Mouse (Mus musculus): ENCODE data around the gene Polr2e.

Gene Polr2e

DNA sequence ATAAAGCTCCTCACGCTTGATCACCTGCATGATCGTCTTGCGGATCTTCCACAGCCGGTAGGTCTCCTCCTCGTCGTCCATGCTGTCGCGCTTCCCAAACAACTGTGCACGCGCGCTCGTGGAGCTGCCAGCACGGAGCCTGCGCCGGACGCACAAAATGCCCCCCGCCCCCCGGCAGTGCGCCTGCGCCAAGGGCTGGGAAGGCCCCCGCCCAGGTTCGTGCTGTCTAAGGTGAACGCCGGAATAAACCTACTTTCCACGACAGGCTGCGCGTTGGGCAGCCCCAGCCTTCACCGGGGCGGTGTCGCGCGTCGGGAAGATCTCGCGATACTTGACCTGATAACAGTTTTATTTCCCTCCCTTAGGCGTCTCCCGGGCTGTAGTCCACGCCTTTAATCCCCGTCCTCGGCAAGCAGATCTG, at the start of gene Polr2e:
Polr2e (minus strand) TSS at position 237 of the 421 bp plus-strand sequence.
- H3K27me3 ChIP-seq (ENCODE audit: control insufficient read depth, insufficient read depth, low read length, poor library complexity, severe bottlenecking) = no peaks in the 10 kb centered on the region
- peak; percentile 98 for DNase-seq (ENCODE audit: low read depth, low spot score)
- peaks cover 6% of the 10 kb centered on the region; the same call in 1 of the 2 replicates for H3K36me3 ChIP-seq (ENCODE audit: control insufficient read depth, insufficient read depth, low read length, poor library complexity, severe bottlenecking)

DNA sequence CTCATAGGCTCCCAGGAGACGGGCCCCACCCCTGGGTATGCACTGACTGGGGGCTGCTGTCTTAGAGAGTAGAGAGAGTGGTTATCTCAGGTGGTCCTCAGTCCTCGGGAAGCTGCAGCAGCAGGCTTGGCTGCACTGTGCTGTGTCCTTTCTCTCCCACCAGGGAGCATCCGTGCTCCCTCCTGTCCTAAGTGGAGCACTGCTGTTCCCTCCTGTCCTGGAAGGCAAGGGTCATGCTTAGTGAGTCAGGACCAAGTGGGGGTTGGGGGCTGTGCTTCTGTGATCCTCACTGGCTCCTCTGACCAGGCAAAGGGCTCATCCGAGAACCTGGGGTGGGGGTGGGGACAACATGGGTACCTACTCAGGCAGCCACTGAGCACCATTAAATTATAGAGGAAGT, 49.6 kb upstream of the Polr2e start:
- Histone ChIP-seq H3K27me3 (ENCODE audit: control insufficient read depth, insufficient read depth, low read length, poor library complexity, severe bottlenecking) (no peaks in the 10 kb centered on the region), H3K36me3 (ENCODE audit: control insufficient read depth, insufficient read depth, low read length, poor library complexity, severe bottlenecking) (peaks cover 4% of the 10 kb centered on the region; the same call in 1 of the 2 replicates)
- no peak for DNase-seq (ENCODE audit: low read depth, low spot score)

DNA sequence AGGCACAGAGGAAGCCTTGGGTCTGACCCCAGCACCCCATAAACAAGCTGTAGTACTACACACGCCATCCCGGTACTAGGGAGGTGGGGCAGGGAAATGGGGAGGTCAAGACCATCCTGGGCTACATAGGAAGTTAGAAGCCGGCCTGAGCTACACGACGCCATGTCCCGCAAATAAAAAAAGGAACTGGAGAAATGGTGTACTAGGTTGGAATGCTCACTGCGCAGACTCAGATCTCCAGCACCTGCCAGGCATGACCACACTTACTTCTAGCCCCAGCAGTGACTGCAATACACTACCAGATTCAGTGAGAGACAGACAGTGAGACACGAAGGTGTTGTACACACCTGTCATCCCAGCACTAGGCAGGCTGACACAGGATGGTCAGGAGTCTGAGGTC, 47.9 kb upstream of the Polr2e start:
- DNase-seq (ENCODE audit: low read depth, low spot score) = peak; percentile 43
- Histone ChIP-seq H3K36me3 (ENCODE audit: control insufficient read depth, insufficient read depth, low read length, poor library complexity, severe bottlenecking) (peaks cover 5% of the 10 kb centered on the region), H3K27me3 (ENCODE audit: control insufficient read depth, insufficient read depth, low read length, poor library complexity, severe bottlenecking) (no peaks in the 10 kb centered on the region)

DNA sequence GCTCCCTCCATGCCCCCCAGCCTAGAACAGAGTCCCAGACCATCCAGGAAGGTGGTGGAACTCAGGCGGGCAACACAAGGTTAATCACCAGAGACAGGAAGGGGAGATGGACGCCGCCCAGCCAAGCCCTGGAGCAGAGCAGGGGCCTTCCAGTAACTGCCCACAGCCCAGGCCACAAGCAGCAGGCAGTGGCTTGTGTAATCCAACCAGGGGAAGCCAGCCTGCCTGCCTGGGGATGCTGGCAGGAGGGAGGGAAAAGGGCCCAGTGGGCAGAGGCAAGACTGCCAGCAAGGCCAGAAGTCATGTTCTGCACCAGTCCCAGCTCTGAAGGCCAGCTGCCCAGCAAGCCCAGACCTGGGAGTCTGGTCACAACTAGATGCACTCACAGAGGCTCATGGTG, 47.3 kb upstream of the Polr2e start:
- Histone ChIP-seq H3K27me3 (ENCODE audit: control insufficient read depth, insufficient read depth, low read length, poor library complexity, severe bottlenecking) (no peaks in the 10 kb centered on the region), H3K36me3 (ENCODE audit: control insufficient read depth, insufficient read depth, low read length, poor library complexity, severe bottlenecking) (peaks cover 7% of the 10 kb centered on the region)
- no peak for DNase-seq (ENCODE audit: low read depth, low spot score)

DNA sequence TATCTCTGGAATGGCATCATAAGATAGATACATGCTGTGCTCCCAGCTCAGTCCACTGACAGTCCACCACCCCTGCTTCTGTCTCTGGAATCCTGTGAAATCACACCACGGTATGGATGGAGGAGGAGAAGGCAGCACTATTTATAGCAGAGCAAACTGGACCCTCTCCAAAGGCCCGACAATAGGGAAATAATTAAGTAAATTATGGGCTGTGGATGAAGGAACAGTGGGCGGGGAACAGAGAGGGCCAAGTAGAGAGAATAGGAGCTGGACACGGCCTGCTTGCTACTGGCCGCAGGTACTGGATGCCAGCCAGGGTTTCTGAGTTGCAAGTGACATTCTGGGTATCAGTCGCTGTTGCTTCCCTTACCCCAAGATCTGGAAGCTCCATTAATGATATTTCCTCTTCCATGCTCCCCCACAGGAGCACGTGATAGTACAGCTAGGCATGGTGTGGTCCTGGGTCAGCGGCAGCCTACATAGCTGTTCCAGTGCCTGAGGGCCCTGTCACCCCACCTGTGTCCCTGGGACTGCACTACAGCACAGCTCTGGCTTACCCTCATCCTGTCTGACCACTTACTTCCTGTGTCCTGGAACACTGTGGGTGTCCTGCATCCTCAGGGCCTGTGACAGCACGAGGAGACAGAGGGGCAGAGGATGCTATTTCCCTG, 45.4 kb upstream of the Polr2e start:
- DNase-seq (ENCODE audit: low read depth, low spot score) = no peak
- Histone ChIP-seq H3K36me3 (ENCODE audit: control insufficient read depth, insufficient read depth, low read length, poor library complexity, severe bottlenecking) (peaks cover 14% of the 10 kb centered on the region), H3K27me3 (ENCODE audit: control insufficient read depth, insufficient read depth, low read length, poor library complexity, severe bottlenecking) (no peaks in the 10 kb centered on the region)

DNA sequence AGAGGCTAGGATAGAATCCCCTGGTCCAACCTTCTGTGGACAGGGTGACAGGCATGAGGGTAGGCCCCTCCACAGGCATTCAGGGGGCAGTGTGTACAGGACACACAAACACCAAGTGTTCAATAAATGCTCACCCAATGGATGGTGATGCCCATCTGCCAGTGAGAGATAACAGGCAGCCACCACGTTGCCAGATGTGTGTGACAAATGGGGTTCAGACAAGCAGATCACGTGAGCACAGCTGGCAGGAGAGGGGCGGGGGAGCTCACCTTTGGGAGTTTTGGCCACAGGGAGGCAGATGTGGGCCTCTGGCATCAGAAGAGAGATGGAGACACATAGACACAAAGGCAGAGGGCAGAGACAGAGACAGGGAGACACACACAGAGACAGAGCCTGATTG, 41.5 kb upstream of the Polr2e start:
- H3K36me3 ChIP-seq (ENCODE audit: control insufficient read depth, insufficient read depth, low read length, poor library complexity, severe bottlenecking) = peaks cover 14% of the 10 kb centered on the region
- DNase-seq (ENCODE audit: low read depth, low spot score) = no peak
- H3K27me3 ChIP-seq (ENCODE audit: control insufficient read depth, insufficient read depth, low read length, poor library complexity, severe bottlenecking) = no peaks in the 10 kb centered on the region

DNA sequence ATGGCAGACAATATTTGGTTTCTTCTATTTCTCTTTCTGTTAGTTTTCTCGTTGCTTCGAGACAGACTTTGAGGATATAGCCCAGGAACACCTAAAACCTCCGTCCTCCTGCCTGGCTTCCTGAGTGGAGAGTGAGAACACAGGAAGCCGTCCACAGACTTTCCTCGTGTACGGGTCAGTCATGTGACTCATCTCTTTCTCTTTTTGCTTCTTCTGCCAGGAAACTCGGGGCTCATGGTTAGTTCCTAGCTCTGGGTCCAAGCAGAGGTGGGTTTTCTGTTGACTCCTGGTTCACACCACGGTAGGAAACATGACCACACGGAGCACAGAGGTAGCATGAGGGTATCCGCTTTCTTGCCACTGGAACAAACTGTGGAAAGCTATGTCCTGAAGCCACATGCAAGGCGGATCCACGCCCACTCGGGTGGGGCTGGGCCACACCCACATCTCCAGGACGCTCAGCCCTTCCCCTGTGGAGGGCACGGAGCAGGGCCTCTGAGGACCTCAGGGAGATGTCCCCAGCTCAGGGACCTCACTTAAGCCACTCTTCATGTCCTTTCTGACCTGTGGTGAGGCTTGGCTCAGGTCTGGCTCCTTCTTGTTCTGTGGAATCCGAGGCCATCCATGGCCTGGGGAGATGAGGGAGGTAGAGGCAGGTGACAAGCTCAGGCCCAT, 40.9 kb upstream of the Polr2e start:
- peaks cover 14% of the 10 kb centered on the region for H3K36me3 ChIP-seq (ENCODE audit: control insufficient read depth, insufficient read depth, low read length, poor library complexity, severe bottlenecking)
- DNase-seq (ENCODE audit: low read depth, low spot score) = no peak
- no peaks in the 10 kb centered on the region for H3K27me3 ChIP-seq (ENCODE audit: control insufficient read depth, insufficient read depth, low read length, poor library complexity, severe bottlenecking)

DNA sequence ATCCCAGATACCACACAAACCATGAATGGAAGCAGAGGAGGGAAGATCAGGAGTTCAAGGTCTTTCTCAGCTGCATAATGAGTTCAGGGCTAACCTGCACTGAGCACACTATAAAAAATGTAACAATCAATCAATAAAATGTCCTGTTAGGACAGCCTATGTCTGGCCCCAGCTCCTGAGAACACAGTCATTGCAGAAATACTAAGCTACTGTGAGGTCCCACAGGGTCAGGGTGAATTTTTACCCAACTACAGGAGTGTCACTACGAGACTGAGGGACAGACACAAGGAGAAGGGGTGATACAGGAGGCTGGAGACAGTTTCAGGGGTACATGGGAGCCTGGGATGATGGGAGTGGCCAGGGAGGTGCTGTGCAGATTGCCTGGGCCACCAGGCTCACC, 38.8 kb upstream of the Polr2e start:
- Histone ChIP-seq H3K36me3 (ENCODE audit: control insufficient read depth, insufficient read depth, low read length, poor library complexity, severe bottlenecking) (peaks cover 9% of the 10 kb centered on the region), H3K27me3 (ENCODE audit: control insufficient read depth, insufficient read depth, low read length, poor library complexity, severe bottlenecking) (no peaks in the 10 kb centered on the region)
- DNase-seq (ENCODE audit: low read depth, low spot score) = no peak

DNA sequence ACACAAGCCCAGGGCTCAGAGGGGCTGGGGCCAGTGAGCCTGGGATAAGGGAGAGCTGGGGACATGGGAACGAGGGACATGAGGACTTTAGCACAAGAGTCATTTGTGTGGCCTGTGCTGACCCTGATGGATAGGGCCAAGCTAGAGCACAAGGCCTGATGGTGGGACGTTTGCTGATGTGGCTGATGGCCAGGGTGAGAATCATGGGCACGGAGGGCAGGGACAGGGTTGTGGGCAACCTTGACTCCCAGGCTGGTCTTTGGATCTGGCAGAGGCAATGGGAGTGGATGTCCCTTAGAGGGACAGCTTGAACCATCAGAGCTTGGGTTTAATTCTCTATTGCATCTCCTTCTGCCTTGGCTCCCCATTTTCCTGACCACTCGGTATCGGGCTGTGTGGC, 37.7 kb upstream of the Polr2e start:
- Histone ChIP-seq H3K27me3 (ENCODE audit: control insufficient read depth, insufficient read depth, low read length, poor library complexity, severe bottlenecking) (no peaks in the 10 kb centered on the region), H3K36me3 (ENCODE audit: control insufficient read depth, insufficient read depth, low read length, poor library complexity, severe bottlenecking) (peaks cover 9% of the 10 kb centered on the region)
- no peak for DNase-seq (ENCODE audit: low read depth, low spot score)

DNA sequence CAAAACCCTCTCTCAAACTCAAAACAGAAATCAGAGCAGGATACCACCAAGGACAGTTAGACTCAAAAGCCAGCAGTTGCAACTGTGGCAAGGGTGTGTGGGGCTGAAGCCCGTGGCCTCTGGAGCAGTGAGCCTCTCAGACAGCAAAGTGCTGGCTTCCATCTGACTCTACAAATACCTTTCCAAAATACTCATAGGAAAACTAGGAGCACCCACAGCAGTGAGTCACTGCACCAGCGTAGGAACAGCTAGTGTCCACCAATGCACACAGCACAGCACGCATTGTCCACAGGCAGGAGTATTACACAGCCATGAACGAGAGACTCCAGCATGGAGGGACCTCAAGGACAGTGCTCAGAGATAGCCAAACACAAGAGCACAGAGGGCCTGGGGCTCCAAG, 36.8 kb upstream of the Polr2e start:
- DNase-seq (ENCODE audit: low read depth, low spot score) = no peak
- peaks cover 5% of the 10 kb centered on the region for H3K36me3 ChIP-seq (ENCODE audit: control insufficient read depth, insufficient read depth, low read length, poor library complexity, severe bottlenecking)
- H3K27me3 ChIP-seq (ENCODE audit: control insufficient read depth, insufficient read depth, low read length, poor library complexity, severe bottlenecking) = no peaks in the 10 kb centered on the region

DNA sequence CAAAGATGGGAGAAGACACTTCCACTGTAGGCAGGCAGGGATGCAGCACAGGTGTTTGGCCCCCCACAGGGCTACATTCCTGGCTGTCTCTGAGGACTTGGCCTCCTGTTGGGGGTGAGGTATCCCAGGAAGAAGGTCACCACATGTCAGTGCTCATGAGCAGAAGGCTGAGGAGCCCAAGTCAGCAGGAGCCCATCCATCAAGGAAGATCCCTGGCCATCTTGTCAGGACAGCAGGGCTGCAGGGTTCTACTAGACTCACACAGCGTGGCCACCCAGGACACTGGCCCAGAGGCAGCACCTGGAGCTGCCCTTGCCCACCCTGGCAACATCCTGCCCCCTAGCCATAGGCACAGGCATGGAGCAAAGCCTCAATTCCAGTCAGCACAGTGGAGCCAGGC, 36.3 kb upstream of the Polr2e start:
- Histone ChIP-seq H3K36me3 (ENCODE audit: control insufficient read depth, insufficient read depth, low read length, poor library complexity, severe bottlenecking) (peaks cover under 1% of the 10 kb centered on the region), H3K27me3 (ENCODE audit: control insufficient read depth, insufficient read depth, low read length, poor library complexity, severe bottlenecking) (no peaks in the 10 kb centered on the region)
- no peak for DNase-seq (ENCODE audit: low read depth, low spot score)

DNA sequence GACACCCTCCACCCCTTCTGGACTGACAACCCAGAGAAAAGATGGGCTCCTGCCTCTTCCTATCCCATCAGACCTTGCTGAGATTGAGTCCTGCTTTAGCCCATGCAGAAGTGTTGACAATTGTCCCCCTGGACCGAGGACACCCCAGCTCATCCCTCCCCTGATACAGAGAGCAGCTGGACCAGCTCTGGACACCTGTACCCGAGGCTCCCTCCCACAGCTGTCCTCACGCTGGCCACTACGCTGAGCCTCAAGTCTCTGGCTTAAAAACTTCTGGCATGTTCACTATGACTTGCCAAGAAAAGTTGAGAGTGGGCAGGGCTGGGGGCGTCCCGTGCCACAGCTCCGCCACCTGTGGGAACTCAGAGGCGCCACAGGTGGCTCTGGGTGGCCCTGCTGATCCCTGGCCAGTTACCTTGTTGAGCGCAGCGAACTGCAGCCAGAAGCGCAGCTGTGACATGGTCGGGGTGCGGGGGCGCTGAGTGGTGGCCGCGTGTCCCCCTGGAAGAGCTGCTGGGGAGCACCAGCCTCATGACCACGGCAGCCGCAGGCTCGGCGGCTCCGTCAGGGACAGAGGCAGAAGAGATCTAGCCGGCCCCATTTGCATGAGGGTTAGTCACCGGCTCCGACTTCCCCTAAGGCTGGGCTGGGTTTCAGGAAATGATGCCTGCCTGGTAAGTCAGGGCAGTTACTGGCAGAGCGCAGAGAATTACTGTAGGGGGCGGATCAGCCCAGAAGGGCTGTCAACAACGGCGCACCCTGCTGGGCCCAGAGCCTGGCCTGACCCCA, 35.4 kb upstream of the Polr2e start:
- DNase-seq (ENCODE audit: low read depth, low spot score) = peak; percentile 95
- Histone ChIP-seq H3K36me3 (ENCODE audit: control insufficient read depth, insufficient read depth, low read length, poor library complexity, severe bottlenecking) (peaks cover 2% of the 10 kb centered on the region), H3K27me3 (ENCODE audit: control insufficient read depth, insufficient read depth, low read length, poor library complexity, severe bottlenecking) (no peaks in the 10 kb centered on the region)

DNA sequence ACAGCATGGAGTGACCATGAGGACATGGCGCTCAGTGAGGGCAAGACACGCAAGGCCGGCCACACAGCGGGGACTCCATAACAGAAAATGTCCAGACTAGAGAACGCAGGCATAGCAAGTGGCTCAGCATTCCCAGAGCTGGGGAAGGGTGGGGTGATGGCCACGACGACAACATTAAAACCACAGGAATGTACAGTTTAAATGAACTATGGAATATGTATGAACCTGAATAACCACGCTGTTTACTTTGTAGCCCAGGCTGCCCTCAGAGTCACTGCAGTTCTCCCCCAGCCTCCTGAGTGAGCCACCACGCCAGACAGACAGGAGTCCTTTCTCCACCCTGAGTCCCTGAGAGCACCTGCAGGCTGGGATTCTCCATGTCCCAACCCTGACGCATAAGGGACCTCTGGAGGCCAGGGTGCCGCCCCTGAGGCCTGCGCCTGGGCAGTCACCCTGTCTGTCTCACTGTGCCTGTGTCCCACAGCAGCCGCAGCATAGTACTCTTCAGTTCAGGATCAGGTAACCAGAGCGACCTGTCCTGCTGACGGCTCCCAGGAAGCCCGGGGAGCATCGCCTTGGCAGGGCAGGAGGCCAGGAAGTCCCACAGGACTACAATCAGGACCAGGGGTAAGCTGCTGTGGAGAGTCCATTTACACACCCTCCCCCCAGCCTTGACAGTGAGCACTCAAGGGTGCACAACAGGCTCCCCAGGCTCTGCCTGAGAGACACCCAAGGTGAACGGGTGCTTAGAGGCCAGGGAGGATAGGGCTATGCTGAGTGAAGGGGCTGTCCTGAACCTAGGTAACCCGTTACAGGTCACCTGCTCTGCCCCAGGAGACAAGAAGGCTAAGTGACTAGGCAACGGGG, 33.3 kb upstream of the Polr2e start:
- no peak for DNase-seq (ENCODE audit: low read depth, low spot score)
- peaks cover 7% of the 10 kb centered on the region for H3K36me3 ChIP-seq (ENCODE audit: control insufficient read depth, insufficient read depth, low read length, poor library complexity, severe bottlenecking)
- no peaks in the 10 kb centered on the region for H3K27me3 ChIP-seq (ENCODE audit: control insufficient read depth, insufficient read depth, low read length, poor library complexity, severe bottlenecking)

DNA sequence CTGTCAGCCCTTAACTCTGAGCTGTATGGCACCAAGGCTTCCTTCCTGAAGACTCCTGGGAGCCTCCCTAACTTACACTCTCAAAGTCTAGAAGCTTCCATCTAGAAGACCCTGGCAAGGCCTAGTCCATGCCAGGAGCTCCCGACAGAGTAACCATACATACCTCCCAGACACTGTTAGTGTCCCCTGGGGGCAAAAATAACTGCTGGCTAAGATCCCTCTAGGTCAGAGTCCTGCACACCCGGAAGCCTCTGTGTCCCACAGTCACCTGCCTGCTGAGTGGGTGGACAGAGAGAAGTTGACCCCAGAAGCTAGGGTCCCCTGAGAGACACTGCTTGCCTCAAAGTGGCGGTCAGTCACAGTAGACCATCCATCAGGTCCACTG, 31.9 kb upstream of the Polr2e start:
- no peak for DNase-seq (ENCODE audit: low read depth, low spot score)
- Histone ChIP-seq H3K27me3 (ENCODE audit: control insufficient read depth, insufficient read depth, low read length, poor library complexity, severe bottlenecking) (no peaks in the 10 kb centered on the region), H3K36me3 (ENCODE audit: control insufficient read depth, insufficient read depth, low read length, poor library complexity, severe bottlenecking) (peaks cover 7% of the 10 kb centered on the region)

Data from splenic B cell, adult 2 months (primary cell).